Mouse (Mus musculus) heart, adult 9 months (tissue): ENCODE measurements at regions not wholly inside any gene's neighbourhood (a gene's known extent, or its start where the extent isn't known, plus 50 kb on each side); places are given as distances from the start of the nearest gene placed in this dataset.

ENCODE experiments used
- DNase-seq, 2 experiments: peaks; one replicate each; pipeline ENCODE4 v3.0.0; 2022; ENCODE audit warnings: low spot score in 2 of 2

DNA sequence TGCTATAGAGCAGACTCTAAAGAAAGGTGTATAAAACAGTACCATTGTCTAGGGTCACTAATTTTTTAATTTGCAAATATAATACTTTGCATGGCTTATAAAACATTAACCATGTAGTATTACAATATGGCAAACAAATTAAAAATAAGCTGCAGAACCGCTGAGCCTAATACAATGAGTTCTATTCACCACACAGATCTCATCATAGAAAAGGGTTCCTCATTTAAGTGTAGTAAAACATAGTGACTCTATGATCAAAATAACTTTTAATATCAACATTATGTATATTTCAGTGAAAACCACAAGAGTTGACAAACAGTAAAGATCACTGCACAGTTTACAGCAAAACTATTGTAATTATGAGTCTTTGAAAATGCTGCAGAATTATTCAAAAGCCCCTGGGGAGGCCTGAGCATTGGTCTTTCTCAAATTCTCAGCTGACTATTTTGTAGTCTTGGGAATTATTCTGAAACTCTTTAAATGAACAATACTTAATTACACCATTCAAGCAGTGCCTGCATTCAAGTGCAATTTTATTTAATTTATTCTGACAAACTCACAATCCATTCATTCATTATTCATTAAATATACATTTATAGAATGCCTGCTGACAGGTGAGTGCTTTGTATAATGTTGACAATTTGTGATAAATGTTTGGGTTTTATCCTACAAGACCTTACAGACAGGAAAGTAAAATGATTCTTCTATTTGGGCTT lies 60.3 kb downstream of the Pcdh20 start:
- DNase-seq, result no peak

DNA sequence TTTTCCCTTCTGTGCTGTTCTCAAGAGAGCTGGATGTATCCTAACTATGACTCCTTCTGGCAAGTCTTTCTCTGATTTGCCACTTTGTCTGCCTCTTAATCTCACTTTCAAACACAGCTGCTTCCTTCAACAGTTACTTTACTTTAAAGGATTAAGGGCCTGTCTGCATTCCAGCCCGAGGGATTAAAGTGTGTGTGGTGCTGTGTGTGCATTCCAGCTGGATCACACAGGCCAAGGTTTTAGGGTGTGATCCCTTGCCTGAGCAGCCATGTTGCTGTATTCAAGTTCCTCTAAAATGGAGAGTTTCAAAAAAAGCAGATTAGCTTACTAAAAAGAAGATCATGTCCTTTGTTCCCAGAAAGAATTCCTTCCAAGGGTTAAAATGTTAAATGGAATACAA lies 71.9 kb downstream of the Pcdh20 start:
- no peak for DNase-seq

GRCm38 (mm10) chr14:88397187-88397586 lies 74.0 kb downstream of the Pcdh20 start:
- DNase-seq, result no peak

DNA sequence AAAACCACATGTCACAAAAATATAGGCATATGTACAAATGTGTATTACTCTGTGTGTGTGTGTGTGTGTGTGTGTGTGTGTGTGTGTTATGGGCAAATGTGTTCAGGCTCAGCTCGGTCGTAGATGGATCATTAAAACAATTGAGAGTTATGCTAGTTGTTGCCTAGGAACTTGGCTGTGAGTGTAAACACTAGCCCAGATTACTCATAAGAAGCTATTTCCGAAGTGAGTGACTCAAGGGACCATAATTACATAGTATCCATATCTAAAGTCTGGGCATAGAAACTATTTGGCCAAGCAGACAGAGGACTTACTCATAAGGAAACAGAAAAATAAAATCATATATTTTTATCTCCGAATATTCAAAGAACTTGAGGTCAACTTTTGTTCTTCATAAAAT lies 76.2 kb downstream of the Pcdh20 start:
- no peak for DNase-seq

DNA sequence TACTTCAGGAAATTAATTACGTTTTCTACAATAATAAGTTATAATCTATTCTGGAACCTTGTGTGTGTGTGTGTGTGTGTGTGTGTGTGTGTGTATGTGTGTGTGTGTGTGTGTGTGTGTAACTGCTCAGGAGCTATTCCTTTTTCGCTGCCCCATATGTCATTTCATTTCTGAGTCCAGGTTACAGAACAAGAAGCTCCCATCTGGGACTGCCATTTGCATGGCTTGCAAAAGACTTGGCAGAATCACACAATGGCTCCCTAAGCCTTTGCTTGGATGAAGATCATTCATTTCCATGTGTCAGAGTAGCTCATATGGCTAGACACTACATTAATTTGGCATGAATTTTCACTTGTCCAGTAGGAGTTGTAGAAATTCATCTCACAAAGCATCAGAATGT lies 86.6 kb downstream of the Pcdh20 start:
- DNase-seq, result no peak

DNA sequence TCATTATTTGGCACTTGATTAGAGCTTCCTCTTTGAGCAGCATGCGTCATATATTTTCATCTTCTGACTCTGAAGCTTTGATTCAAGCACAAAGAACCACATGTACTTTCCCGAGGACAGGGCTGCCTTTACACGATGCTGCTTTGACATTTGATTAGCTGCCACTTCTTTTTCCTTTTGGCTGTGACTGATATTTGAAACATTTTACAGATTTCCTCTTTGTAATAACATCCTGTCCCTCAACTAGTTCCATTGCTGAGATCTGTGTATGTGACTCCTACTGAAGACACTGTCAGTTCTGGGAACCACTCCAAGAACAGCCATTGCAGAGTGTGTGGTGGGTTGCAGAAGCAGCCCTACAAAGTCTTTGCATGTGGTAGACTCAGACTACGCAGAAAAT lies 124.0 kb downstream of the Pcdh20 start:
- DNase-seq, result peak in 1 of 2 experiments; percentile 38

- no peak for DNase-seq
Observed at GRCm38 (mm10) chr14:88337304-88337703, 133.9 kb downstream of the Pcdh20 start.

GRCm38 (mm10) chr14:88330613-88331012 lies 140.6 kb downstream of the Pcdh20 start:
- no peak for DNase-seq

DNA sequence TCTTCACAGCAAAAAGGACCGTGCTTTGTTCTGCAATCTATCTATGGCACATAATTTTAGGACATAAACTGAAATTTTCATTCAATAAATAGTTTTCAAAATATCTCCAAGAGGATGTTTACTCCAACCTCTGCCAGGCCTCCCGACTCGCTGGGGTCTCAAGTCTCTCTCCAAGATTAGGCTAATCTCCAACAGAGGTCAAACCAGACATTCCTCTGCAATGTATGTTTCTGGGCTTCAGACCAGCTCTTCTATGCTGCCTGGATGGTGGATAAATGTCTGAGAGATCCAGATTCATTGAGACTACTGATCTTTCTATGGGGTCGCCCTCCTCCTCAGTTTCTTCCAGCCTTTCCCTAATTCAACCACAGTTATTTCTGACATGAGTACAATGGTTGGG lies 144.8 kb downstream of the Pcdh20 start:
- DNase-seq, result no peak

DNA sequence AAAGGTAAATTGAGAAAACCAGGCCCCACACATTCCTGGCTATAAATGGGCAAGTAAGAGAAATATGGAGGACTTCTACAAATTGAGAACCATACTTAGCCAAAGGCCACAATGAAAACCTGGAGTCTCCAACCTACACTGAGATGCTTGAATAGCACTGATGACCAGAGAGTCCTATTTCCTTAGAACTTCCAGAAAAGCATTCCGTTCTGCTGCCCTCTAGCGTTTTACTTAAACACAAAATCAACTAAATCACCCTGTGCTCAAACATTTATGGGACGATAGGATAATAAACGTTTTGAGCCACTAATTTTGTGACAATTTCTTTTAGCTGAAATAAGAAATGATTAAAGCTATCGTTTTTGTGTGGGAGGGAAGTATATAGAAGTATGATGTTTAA lies 192.9 kb downstream of the Pcdh20 start:
- DNase-seq, result no peak

GRCm38 (mm10) chr14:88264771-88265170 lies 206.4 kb downstream of the Pcdh20 start:
- DNase-seq, result no peak

GRCm38 (mm10) chr14:88259034-88259433 lies 212.2 kb downstream of the Pcdh20 start:
- no peak for DNase-seq

- no peak for DNase-seq
Observed at GRCm38 (mm10) chr14:88255131-88255530, 216.1 kb downstream of the Pcdh20 start.
